Comparison of ENCODE assay signal across 7 mouse cellular contexts in the genomic region with DNA sequence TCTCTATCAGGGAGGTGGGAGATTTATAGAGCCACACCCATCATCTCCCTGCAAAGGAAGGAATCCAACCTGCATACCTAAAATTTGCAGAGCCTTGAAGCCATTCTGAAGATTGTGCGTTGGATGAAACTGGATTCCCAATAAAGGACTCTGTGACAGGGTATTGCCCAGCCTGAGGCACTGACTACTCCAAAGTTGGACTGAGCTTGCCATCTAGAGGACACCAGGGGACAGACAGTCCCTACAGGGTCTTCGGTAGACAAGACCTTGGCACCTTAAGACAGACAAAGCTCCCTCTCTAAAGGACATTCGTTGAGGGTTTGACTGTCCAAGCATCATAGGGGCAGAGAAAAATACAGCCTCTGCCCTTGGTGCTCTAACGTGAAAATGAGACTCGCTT.
DNase-seq lines count a peak whose midpoint lies in the region; ATAC-seq and TF ChIP-seq lines count a peak whose summit lies in the region.

No protein-coding gene starts in this region.

- no peaks in the 10 kb centered on the region for H3K79me2 ChIP-seq in C2C12 (ENCODE audit: control insufficient read depth, insufficient read depth)

- H3K9me3 ChIP-seq in lung, postnatal 0 days (ENCODE audit: low read length) = no peaks in the 10 kb centered on the region

- no peaks in the 10 kb centered on the region for H3K27me3 ChIP-seq in C2C12 (ENCODE audit: control insufficient read depth, insufficient read depth, insufficient read length)
- no peaks in the 10 kb centered on the region for H3K27me3 ChIP-seq in lung, postnatal 0 days (replicated peaks; ENCODE audit: insufficient read depth, low read length)

- no peak overlapping the region for H3K4me2 ChIP-seq in lung, postnatal 0 days (replicated peaks; ENCODE audit: low read depth, low read length)

- no peak overlapping the region for H3ac ChIP-seq in C2C12 (ENCODE audit: control insufficient read depth, insufficient read length, low read depth)

- H3K4me1 ChIP-seq in lung, postnatal 0 days (ENCODE audit: insufficient read depth, low read depth, low read length) = no peaks in the 10 kb centered on the region

- H3K79me3 ChIP-seq in C2C12 (ENCODE audit: low read depth) = no peaks in the 10 kb centered on the region

- peak; percentile 66 for ATAC-seq in lung, postnatal 0 days

- H3K9ac ChIP-seq in lung, postnatal 0 days (replicated peaks; ENCODE audit: low read depth) = no peak overlapping the region

- TF ChIP-seq EP300 in lung, postnatal 0 days (IDR thresholded peaks at IDR 0.05) = no peak

- no peak overlapping the region for H3K27ac ChIP-seq in lung, postnatal 0 days (ENCODE audit: low read length)

- TF ChIP-seq CTCF in C2C12 (IDR thresholded peaks at IDR 0.05; ENCODE audit: control insufficient read depth, insufficient read depth, insufficient read length) = peak; percentile 86
- TF ChIP-seq CTCF in lung, postnatal 0 days (IDR thresholded peaks at IDR 0.05) = peak; percentile 81

- no peaks in the 10 kb centered on the region for H3K36me3 ChIP-seq in C2C12 (ENCODE audit: control insufficient read depth, insufficient read depth)
- H3K36me3 ChIP-seq in lung, postnatal 0 days (ENCODE audit: insufficient read depth, low read length) = no peaks in the 10 kb centered on the region

- 43% methylated on average over 5 of the region's 5 CpGs for WGBS in lung, postnatal 0 days

- H3K4me3 ChIP-seq in C2C12 (ENCODE audit: insufficient read depth, poor library complexity, severe bottlenecking) = no peak overlapping the region
- H3K4me3 ChIP-seq in lung, postnatal 0 days (ENCODE audit: low read depth, low read length) = no peak overlapping the region

- peak; percentile 89 for DNase-seq in 416B (ENCODE audit: low read depth)
- DNase-seq in brain, adult 2 months (ENCODE audit: low read depth, low spot score) = peak; percentile 60
- peak; percentile 18 for DNase-seq in gastrocnemius, postnatal 25 days
- peak; percentile 60 for DNase-seq in kidney, postnatal 10 days
- peak; percentile 76 for DNase-seq in lung, postnatal 0 days (ENCODE audit: low spot score)
- peak; percentile 29 for DNase-seq in retina, postnatal 7 days (ENCODE audit: low read depth, low spot score)

TF ChIP-seq in C2C12, 6 proteins besides CTCF, POLR2A, EP300 and RAD21:
- TF ChIP-seq MYOD1 (IDR thresholded peaks at IDR 0.05; ENCODE audit: control insufficient read depth, insufficient read length, low read depth) (no peak), CEBPB (IDR thresholded peaks at IDR 0.05; ENCODE audit: low read depth) (no peak), USF1 (IDR thresholded peaks at IDR 0.05; ENCODE audit: low read depth) (no peak), FOSL1 (IDR thresholded peaks at IDR 0.05; ENCODE audit: insufficient read depth, low read length, poor library complexity, severe bottlenecking) (no peak), MYOG (IDR thresholded peaks at IDR 0.05; ENCODE audit: control insufficient read depth, extremely low read depth, insufficient read length) (no peak), MAX (IDR thresholded peaks at IDR 0.05) (no peak)

Comparison
In these comparisons a context has a peak if more than half of its experiments do, and no peak if none do; other contexts are left out.
1. DNase-seq: peak in every context shown above with its lines; median percentile 89 in 416B; 76 in lung, postnatal 0 days; 60 in brain, adult 2 months; 60 in kidney, postnatal 10 days; 29 in retina, postnatal 7 days; 18 in gastrocnemius, postnatal 25 days.